Mouse (Mus musculus) embryonic facial prominence, embryonic 10.5 days (tissue): ENCODE data around the gene Ccdc146. TPM values are rescaled to one million over a fixed set of nuclear protein-coding genes. Genes with fewer than 3 reads are reported as not detected.
"Not testable (repeated sequence)": the region's sequence is repeated elsewhere in the genome, so short reads cannot be mapped to it uniquely, and the experiment has no call there.

Experiments
- DNase-seq: peaks from one replicate; pipeline ENCODE4 v3.0.0-alpha.2; 2017; ENCODE audit warnings: low spot score
- H3K27ac ChIP-seq: fragments of 300-500 bp; sonication (generic); replicated peaks from 2 replicates; pipeline ENCODE4 v1.5.1; 2016; ENCODE audit warnings: mild to moderate bottlenecking
- H3K27me3 ChIP-seq: fragments of 300-500 bp; sonication (generic); replicated peaks from 2 replicates; pipeline ENCODE4 v1.6.1; 2016; ENCODE audit warnings: low read depth, mild to moderate bottlenecking; ENCODE audit not compliant: poor library complexity, severe bottlenecking
- H3K36me3 ChIP-seq: fragments of 300-500 bp; sonication (generic); replicated peaks from 2 replicates; pipeline ENCODE4 v1.6.1; 2016; ENCODE audit warnings: mild to moderate bottlenecking, moderate library complexity
- H3K4me1 ChIP-seq: fragments of 300-500 bp; sonication (generic); 2 replicates; pipeline ENCODE4 v1.6.1; 2016
- H3K4me3 ChIP-seq: fragments of 300-500 bp; sonication (generic); 2 replicates; pipeline ENCODE4 v1.5.1; 2016; ENCODE audit warnings: mild to moderate bottlenecking, moderate library complexity
- H3K9me3 ChIP-seq: fragments of 300-500 bp; sonication (generic); 2 replicates; pipeline ENCODE4 v1.6.1; 2016; ENCODE audit warnings: mild to moderate bottlenecking
- WGBS: fragments of 180-500 bp; shearing (Covaris S2); methylation state at CpG from one replicate; pipeline ENCODE4 v1.1.7; 2016; 5-methylcytosine and 5-hydroxymethylcytosine counted together
- polyA plus RNA-seq: library from polyadenylated mRNA; unstranded; fragments of >200 nt; fragmentation: Nextera tagmentation; extraction: Ambion mirVana; gene quantifications from 2 replicates; pipeline ENCODE4 v1.2.1, GENCODE M21; 2016

Ccdc146 gene
- polyA plus RNA-seq, 1 experiment from 2014 or later = not detected

DNA sequence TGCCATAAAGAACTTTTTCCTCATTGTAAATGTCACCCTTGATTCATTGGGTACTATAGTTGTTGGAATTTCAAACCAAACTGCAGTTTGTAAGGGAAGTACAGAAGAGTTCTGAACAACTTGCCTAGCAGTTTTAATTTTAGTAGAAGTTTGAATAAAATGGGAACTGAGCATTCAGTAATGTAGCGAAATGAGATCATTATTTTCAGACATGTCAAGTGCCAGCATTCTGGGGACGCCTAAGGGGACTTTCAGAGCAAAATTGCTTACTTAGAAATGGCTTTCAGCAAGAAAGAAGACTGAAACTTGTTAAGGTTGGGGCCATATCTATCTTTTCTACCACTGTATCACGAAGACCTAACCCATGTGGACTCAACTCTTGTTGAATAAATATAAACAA is 65.8 kb downstream of the Ccdc146 start:
- no peaks in the 10 kb centered on the region for H3K27me3 ChIP-seq
- peaks cover 8% of the 10 kb centered on the region for H3K4me1 ChIP-seq
- DNase-seq = no peak
- H3K36me3 ChIP-seq = no peaks in the 10 kb centered on the region
- no peak overlapping the region for H3K4me3 ChIP-seq
- 84% methylated on average over 3 of the region's 3 CpGs for WGBS
- H3K9me3 ChIP-seq = no peaks in the 10 kb centered on the region
- no peak overlapping the region for H3K27ac ChIP-seq

DNA sequence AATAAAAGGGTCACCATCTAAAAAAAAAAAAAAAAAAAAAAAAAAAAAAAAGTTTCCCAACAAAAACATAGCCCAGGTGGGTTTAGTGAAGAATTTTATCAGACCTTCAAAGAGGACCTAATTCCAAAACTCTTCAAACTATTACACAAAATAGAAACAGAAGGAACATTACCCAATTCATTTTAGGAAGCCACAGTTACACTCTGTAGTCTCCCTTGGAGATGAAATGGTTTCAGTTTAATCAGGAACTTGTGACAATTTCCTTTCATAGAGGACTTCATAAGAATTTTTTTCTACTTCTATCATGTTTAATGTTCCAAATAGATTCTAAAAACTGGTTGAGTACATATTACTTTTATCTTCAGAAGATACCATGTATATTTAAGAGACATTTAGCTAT is 72.8 kb downstream of the Ccdc146 start:
- Histone ChIP-seq H3K27me3 (no peaks in the 10 kb centered on the region), H3K27ac (no peak overlapping the region), H3K4me3 (no peak overlapping the region), H3K36me3 (no peaks in the 10 kb centered on the region), H3K9me3 (no peaks in the 10 kb centered on the region), H3K4me1 (peaks cover 14% of the 10 kb centered on the region)
- DNase-seq = no peak

DNA sequence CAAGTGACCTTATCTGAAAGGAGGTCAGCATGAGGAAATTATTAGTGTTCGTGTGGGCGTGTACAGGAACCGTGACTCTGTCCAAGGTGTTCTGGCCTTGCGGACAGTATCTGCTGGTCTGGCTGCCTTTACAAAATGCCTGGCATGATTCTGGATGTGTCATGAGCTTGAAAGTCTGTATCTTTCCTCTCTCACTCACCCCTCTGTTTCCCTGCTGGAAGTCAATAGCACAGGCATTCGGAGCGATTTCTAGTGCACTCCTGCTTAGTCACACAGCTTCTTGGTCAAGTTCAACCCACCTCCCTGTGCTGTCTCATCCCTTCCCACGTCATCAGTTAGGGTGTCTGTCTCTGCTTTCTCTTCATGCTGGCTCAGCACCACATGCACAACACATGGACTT is 76.1 kb downstream of the Ccdc146 start:
- Histone ChIP-seq H3K27ac (no peak overlapping the region), H3K27me3 (no peaks in the 10 kb centered on the region), H3K4me1 (0 out of 2 replicates have a peak, but pooled peaks cover 3% of the 10 kb centered on the region), H3K36me3 (no peaks in the 10 kb centered on the region), H3K9me3 (no peaks in the 10 kb centered on the region), H3K4me3 (no peak overlapping the region)
- no peak for DNase-seq
- 81% methylated on average over 7 of the region's 7 CpGs for WGBS

DNA sequence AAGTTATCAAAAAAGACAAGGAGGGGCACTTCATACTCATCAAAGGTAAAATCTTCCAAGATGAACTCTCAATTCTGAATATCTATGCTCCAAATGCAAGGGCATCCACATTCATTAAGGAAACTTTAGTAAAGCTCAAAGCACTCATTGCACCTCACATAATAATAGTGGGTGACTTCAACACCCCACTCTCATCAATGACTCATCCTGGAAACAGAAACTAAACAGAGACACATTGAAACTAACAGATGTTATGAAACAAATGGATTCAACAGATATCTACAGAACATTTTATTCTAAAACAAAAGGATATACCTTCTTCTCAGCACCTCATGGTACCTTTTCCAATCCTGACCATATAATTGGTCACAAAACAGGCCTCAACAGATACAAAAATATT is 82.2 kb downstream of the Ccdc146 start:
- not testable (repeated sequence) for DNase-seq, H3K27ac ChIP-seq, H3K27me3 ChIP-seq, H3K36me3 ChIP-seq, H3K4me3 ChIP-seq, H3K4me1 ChIP-seq, H3K9me3 ChIP-seq

DNA sequence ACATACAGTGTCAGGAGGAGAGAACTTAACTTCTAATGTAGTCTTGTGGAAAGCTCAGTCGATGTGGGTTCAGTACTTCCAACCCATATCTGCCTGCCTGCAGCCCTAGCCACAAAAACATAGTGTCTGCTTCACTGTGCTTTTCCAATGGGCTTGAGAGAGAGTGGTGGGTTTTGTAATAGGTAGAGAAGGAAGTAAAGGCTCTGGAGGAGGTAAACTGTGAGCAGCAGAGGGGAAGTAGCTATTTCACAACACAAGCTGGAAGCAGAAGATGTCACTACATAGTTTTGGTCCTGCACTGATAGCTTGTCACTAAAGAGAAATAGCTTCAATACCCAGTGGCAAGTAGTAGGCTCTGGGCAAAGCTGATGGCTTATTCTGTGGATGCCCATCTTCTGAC is 92.4 kb downstream of the Ccdc146 start:
- no peak overlapping the region for H3K27ac ChIP-seq
- 0 out of 2 replicates have a peak, but pooled peaks cover 2% of the 10 kb centered on the region for H3K9me3 ChIP-seq
- no peaks in the 10 kb centered on the region for H3K36me3 ChIP-seq
- peaks cover 11% of the 10 kb centered on the region for H3K4me1 ChIP-seq
- DNase-seq = no peak
- 93% methylated on average over 1 of the region's 1 CpGs for WGBS
- no peaks in the 10 kb centered on the region for H3K27me3 ChIP-seq
- no peak overlapping the region for H3K4me3 ChIP-seq

GRCm38 (mm10) chr5:21331656-21332055 is 92.8 kb downstream of the Ccdc146 start:
- no peak for DNase-seq
- Histone ChIP-seq H3K27ac (no peak overlapping the region), H3K27me3 (no peaks in the 10 kb centered on the region), H3K9me3 (0 out of 2 replicates have a peak, but pooled peaks cover 2% of the 10 kb centered on the region), H3K4me3 (no peak overlapping the region), H3K36me3 (no peaks in the 10 kb centered on the region), H3K4me1 (peaks cover 11% of the 10 kb centered on the region)
- 90% methylated on average over 5 of the region's 5 CpGs for WGBS

- no peak for DNase-seq
- Histone ChIP-seq H3K9me3 (0 out of 2 replicates have a peak, but pooled peaks cover 2% of the 10 kb centered on the region), H3K4me1 (peaks cover 11% of the 10 kb centered on the region), H3K36me3 (no peaks in the 10 kb centered on the region), H3K4me3 (no peak overlapping the region), H3K27me3 (no peaks in the 10 kb centered on the region), H3K27ac (no peak overlapping the region)
- WGBS = 47% methylated on average over 11 of the region's 11 CpGs
These were observed 94.5 kb downstream of the Ccdc146 start for GRCm38 (mm10) chr5:21329672-21330665.

DNA sequence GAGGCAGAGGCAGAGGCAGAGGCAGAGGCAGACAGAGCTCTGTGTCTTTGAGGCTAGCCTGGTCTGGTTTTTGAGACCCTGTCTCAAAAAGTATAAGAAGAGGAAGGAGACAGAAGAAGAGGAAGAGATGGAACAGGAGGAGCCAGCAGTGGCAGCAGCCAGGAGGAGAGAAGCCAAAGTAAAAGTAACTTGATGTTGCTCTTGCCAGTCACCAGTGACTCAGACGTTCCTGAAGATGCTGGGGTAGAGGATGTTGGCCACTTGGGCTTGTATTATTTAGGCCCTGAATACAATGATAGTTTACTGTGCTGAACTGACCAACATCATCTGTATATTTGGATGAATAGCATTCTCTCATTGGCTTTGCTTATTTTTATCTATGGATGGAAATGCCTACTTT is 95.9 kb downstream of the Ccdc146 start:
- no peak for DNase-seq
- Histone ChIP-seq H3K27me3 (no peaks in the 10 kb centered on the region), H3K4me1 (peaks cover 11% of the 10 kb centered on the region), H3K27ac (no peak overlapping the region), H3K36me3 (no peaks in the 10 kb centered on the region), H3K9me3 (no peaks in the 10 kb centered on the region), H3K4me3 (no peak overlapping the region)
- WGBS = 85% methylated on average over 1 of the region's 1 CpGs

DNA sequence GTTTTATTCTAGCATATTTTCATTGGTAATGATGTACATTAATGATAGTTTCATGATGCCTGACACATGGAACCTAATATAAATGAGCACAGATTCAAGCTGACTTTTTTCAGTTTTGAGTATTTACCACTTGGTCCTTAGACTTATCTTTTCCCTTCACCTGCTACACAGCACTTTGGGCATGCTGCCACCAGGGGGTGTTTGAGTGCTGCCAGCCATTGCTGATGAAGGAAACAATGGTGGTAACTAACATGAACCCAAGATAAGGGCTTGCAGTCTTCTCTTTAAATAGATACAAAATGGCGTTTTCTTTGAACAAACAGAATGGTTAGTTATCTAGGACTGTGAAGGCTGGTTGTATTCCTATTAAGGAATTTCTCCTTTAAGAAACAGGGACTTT is 98.0 kb downstream of the Ccdc146 start:
- Histone ChIP-seq H3K9me3 (no peaks in the 10 kb centered on the region), H3K4me3 (no peak overlapping the region), H3K36me3 (no peaks in the 10 kb centered on the region), H3K27ac (no peak overlapping the region), H3K4me1 (peaks cover 11% of the 10 kb centered on the region), H3K27me3 (no peaks in the 10 kb centered on the region)
- peak; percentile 66 for DNase-seq
- 42% methylated on average over 1 of the region's 1 CpGs for WGBS

GRCm38 (mm10) chr5:21320138-21320537 is 104.3 kb downstream of the Ccdc146 start:
- Histone ChIP-seq H3K27me3 (no peaks in the 10 kb centered on the region), H3K4me1 (no peaks in the 10 kb centered on the region), H3K4me3 (no peak overlapping the region), H3K27ac (no peak overlapping the region), H3K9me3 (no peaks in the 10 kb centered on the region), H3K36me3 (no peaks in the 10 kb centered on the region)
- no peak for DNase-seq
- WGBS = 80% methylated on average over 2 of the region's 2 CpGs

- H3K36me3 ChIP-seq = no peaks in the 10 kb centered on the region
- no peak for DNase-seq
- WGBS = 81% methylated on average over 3 of the region's 3 CpGs
These were observed 109.8 kb downstream of the Ccdc146 start for GRCm38 (mm10) chr5:21314696-21315095.

GRCm38 (mm10) chr5:21307165-21307564 is 117.3 kb downstream of the Ccdc146 start:
- Histone ChIP-seq H3K36me3 (no peaks in the 10 kb centered on the region), H3K4me3 (no peak overlapping the region), H3K4me1 (no peaks in the 10 kb centered on the region), H3K9me3 (no peaks in the 10 kb centered on the region), H3K27me3 (no peaks in the 10 kb centered on the region), H3K27ac (no peak overlapping the region)
- DNase-seq = no peak
- 75% methylated on average over 5 of the region's 5 CpGs for WGBS

More at GRCm38 (mm10) chr5:21314696-21315095, 109.8 kb downstream of the Ccdc146 start:
- Histone ChIP-seq H3K27ac (no peak overlapping the region), H3K27me3 (no peaks in the 10 kb centered on the region), H3K4me3 (no peak overlapping the region), H3K9me3 (no peaks in the 10 kb centered on the region), H3K4me1 (no peaks in the 10 kb centered on the region)

DNA sequence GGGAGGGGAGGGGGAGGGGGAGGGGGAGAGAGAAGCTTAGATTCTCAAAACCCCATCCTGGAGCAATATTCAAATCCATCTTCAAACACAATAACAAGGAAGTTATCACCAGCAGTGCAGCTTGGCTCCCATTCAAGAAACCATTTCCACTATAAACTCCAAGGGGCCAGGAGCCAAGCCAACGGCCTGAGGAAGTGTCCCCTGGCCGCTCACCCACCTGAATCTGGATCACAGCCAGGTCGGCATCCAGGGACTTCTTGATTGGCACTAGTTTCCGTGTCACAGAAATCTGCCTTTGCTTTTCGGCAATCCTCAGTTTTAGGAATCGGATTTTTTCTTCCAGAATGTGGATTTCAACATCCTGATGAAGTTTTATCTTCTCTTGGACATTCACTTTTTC is 123.5 kb downstream of the Ccdc146 start:
- no peak overlapping the region for H3K27ac ChIP-seq
- no peak for DNase-seq
- 84% methylated on average over 6 of the region's 6 CpGs for WGBS
- no peak overlapping the region for H3K4me3 ChIP-seq
- no peaks in the 10 kb centered on the region for H3K9me3 ChIP-seq
- H3K36me3 ChIP-seq = no peaks in the 10 kb centered on the region
- H3K4me1 ChIP-seq = no peaks in the 10 kb centered on the region
- no peaks in the 10 kb centered on the region for H3K27me3 ChIP-seq
